In genomic region chr3:92081285-92081931, GRCm38 (mm10) we compare ENCODE assay signal across 10 mouse cellular contexts. TPM values are rescaled to one million over a fixed set of nuclear protein-coding genes. Genes with fewer than 3 reads are reported as not detected.
DNase-seq lines count a peak whose midpoint lies in the region; ATAC-seq and TF ChIP-seq lines count a peak whose summit lies in the region.
"Had no signal": no experiment of that assay in that cellular context is flagged by ENCODE, and none has a peak within 500 bp of the region (broad histone marks: within the 10 kb centered on the region; RNA-seq: fewer than 3 reads in every experiment).

No protein-coding gene starts in this region.

- H3K79me2 ChIP-seq in liver, adult 2 months (ENCODE audit: control insufficient read depth, insufficient read depth, low read length), result no peaks in the 10 kb centered on the region

- ATAC-seq in erythroblast, adult 5-6 weeks (replicated peaks; ENCODE audit: low FRiP score, poor library complexity, severe bottlenecking), result no peak
- peak; percentile 84 for ATAC-seq in kidney, embryonic 14.5 days (ENCODE audit: low FRiP score, low TSS enrichment)
- peak; percentile 80 for ATAC-seq in midbrain, embryonic 16.5 days
- peak; percentile 72 for ATAC-seq in stomach, embryonic 15.5 days (ENCODE audit: insufficient read depth, low FRiP score, low read depth)

- H3K4me3 ChIP-seq in erythroblast, embryonic 14.5 days (replicated peaks), result peak overlapping the region; percentile 44
- H3K4me3 ChIP-seq in kidney, embryonic 14.5 days (ENCODE audit: low read length), result peak overlapping the region; percentile 72
- peak overlapping the region; percentile 79 for H3K4me3 ChIP-seq in liver, adult 2 months (ENCODE audit: insufficient read depth, low read depth, low read length)
- peak overlapping the region; percentile 85 for H3K4me3 ChIP-seq in midbrain, embryonic 16.5 days (ENCODE audit: low read depth, low read length)
- peak overlapping the region; percentile 72 for H3K4me3 ChIP-seq in stomach, embryonic 15.5 days (replicated peaks)

- no peak for TF ChIP-seq CTCF in liver, adult 2 months (IDR thresholded peaks at IDR 0.05; ENCODE audit: low read depth, low read length)

- H3K9ac ChIP-seq in kidney, embryonic 14.5 days (ENCODE audit: low read depth, low read length), result peak overlapping the region; percentile 59
- peak overlapping the region; percentile 87 for H3K9ac ChIP-seq in liver, adult 2 months (ENCODE audit: low read depth, low read length)
- H3K9ac ChIP-seq in midbrain, embryonic 16.5 days (ENCODE audit: low read depth, low read length), result peak overlapping the region; percentile 94
- peak overlapping the region; percentile 20; the same call in 1 of the 2 replicates for H3K9ac ChIP-seq in stomach, embryonic 15.5 days

- no peak for TF ChIP-seq POLR2A in liver, adult 2 months (IDR thresholded peaks at IDR 0.05; ENCODE audit: extremely low read depth, insufficient read depth, low read length)

- no peaks in the 10 kb centered on the region; the same call in 1 of the 2 replicates for H3K9me3 ChIP-seq in erythroblast, embryonic 14.5 days (ENCODE audit: control insufficient read depth, low read length)
- H3K9me3 ChIP-seq in kidney, embryonic 14.5 days (ENCODE audit: control insufficient read depth, low read length), result no peaks in the 10 kb centered on the region
- H3K9me3 ChIP-seq in midbrain, embryonic 16.5 days (replicated peaks; ENCODE audit: control insufficient read depth, low read length, poor library complexity, severe bottlenecking), result no peaks in the 10 kb centered on the region
- no peaks in the 10 kb centered on the region for H3K9me3 ChIP-seq in stomach, embryonic 15.5 days

- H3K4me2 ChIP-seq in kidney, embryonic 14.5 days (replicated peaks; ENCODE audit: low read depth, low read length), result peak overlapping the region; percentile 92
- H3K4me2 ChIP-seq in midbrain, embryonic 16.5 days (ENCODE audit: low read length), result peak overlapping the region; percentile 52
- H3K4me2 ChIP-seq in stomach, embryonic 15.5 days, result peak overlapping the region; percentile 86

- H3K36me3 ChIP-seq in erythroblast, embryonic 14.5 days (ENCODE audit: control insufficient read depth), result no peaks in the 10 kb centered on the region
- H3K36me3 ChIP-seq in kidney, embryonic 14.5 days (ENCODE audit: control insufficient read depth, insufficient read depth, low read length), result no peaks in the 10 kb centered on the region
- H3K36me3 ChIP-seq in liver, adult 2 months (ENCODE audit: control insufficient read depth, insufficient read depth, low read length), result no peaks in the 10 kb centered on the region
- no peaks in the 10 kb centered on the region for H3K36me3 ChIP-seq in midbrain, embryonic 16.5 days (ENCODE audit: control insufficient read depth, insufficient read depth, low read length)
- H3K36me3 ChIP-seq in stomach, embryonic 15.5 days, result no peaks in the 10 kb centered on the region

- H3K27ac ChIP-seq in kidney, embryonic 14.5 days (ENCODE audit: low read depth, low read length), result peak overlapping the region; percentile 37; the same call in 1 of the 2 replicates
- H3K27ac ChIP-seq in liver, adult 2 months (replicated peaks; ENCODE audit: insufficient read depth, low read depth, low read length), result no peak overlapping the region; the same call in 1 of the 2 replicates
- peak overlapping the region; percentile 98 for H3K27ac ChIP-seq in midbrain, embryonic 16.5 days (ENCODE audit: low read length)
- H3K27ac ChIP-seq in stomach, embryonic 15.5 days, result no peak overlapping the region

- DNase-seq in embryo, embryonic 9.5 days (ENCODE audit: extremely low spot score), result peak; percentile 75
- peak; percentile 38 to 41 for DNase-seq in heart, adult 18-20 months
- no peak for DNase-seq in liver, adult 2 months (ENCODE audit: extremely low read depth, low read depth, low spot score)

- no peaks in the 10 kb centered on the region for H3K4me1 ChIP-seq in erythroblast, embryonic 14.5 days (ENCODE audit: control insufficient read depth)
- 0 out of 2 replicates have a peak, but pooled peaks cover 4% of the 10 kb centered on the region for H3K4me1 ChIP-seq in kidney, embryonic 14.5 days (ENCODE audit: control insufficient read depth, insufficient read depth, low read length)
- H3K4me1 ChIP-seq in liver, adult 2 months (ENCODE audit: control insufficient read depth, insufficient read depth, low read length), result peaks cover 3% of the 10 kb centered on the region; the same call in 1 of the 2 replicates
- peaks cover 16% of the 10 kb centered on the region for H3K4me1 ChIP-seq in midbrain, embryonic 16.5 days (ENCODE audit: control insufficient read depth, insufficient read depth, low read length)
- H3K4me1 ChIP-seq in stomach, embryonic 15.5 days, result no peaks in the 10 kb centered on the region

- WGBS in kidney, embryonic 14.5 days, result under 1% methylated on average over 64 of the region's 76 CpGs
- 1% methylated on average over 76 of the region's 76 CpGs for WGBS in liver, adult 2 months
- WGBS in midbrain, embryonic 16.5 days, result under 1% methylated on average over 72 of the region's 76 CpGs
- WGBS in stomach, embryonic 15.5 days, result under 1% methylated on average over 53 of the region's 76 CpGs

- H3K27me3 ChIP-seq in erythroblast, embryonic 14.5 days (ENCODE audit: control insufficient read depth), result peaks cover 65% of the 10 kb centered on the region
- peaks cover 12% of the 10 kb centered on the region for H3K27me3 ChIP-seq in kidney, embryonic 14.5 days (ENCODE audit: control insufficient read depth, insufficient read depth, low read length)
- peaks cover 6% of the 10 kb centered on the region for H3K27me3 ChIP-seq in liver, adult 2 months (ENCODE audit: control insufficient read depth, insufficient read depth, low read length)
- H3K27me3 ChIP-seq in midbrain, embryonic 16.5 days (ENCODE audit: control insufficient read depth, insufficient read depth, low read depth, low read length), result no peaks in the 10 kb centered on the region; the same call in 1 of the 2 replicates
- H3K27me3 ChIP-seq in stomach, embryonic 15.5 days (replicated peaks), result peaks cover 18% of the 10 kb centered on the region
- H3K27me3 ChIP-seq: CH12.LX had no signal

RNA-seq across cellular contexts. Expression of gene Lor, which starts 1.5 kb away (rescaled TPM):
- 0.03 TPM in 1 of 2 replicates, not detected in the other for polyA plus RNA-seq in erythroblast, embryonic 14.5 days (2012)
- not detected in 2 replicates for total RNA-seq in erythroblast, adult 5-6 weeks (2015; ENCODE audit: low replicate concordance)
- not detected in 2 replicates for total RNA-seq in erythroblast, adult 5-6 weeks (2017; ENCODE audit: low replicate concordance)
- under 1 TPM in 1 of 2 experiments, not detected in 1; 0.20 TPM for total RNA-seq in heart, adult 18-20 months (2021)
- polyA plus RNA-seq in kidney, embryonic 14.5 days (2014; fragmentation: Nextera tagmentation; extraction: Ambion mirVana), result 0.54 and 0.63 TPM in 2 replicates
- total RNA-seq in liver, adult 2 months (2014; rRNA removed), result 0.09 and 0.13 TPM in 2 replicates
- polyA plus RNA-seq in liver, adult 2 months (2012; rRNA removed), result 0.27 and 0.33 TPM in 2 replicates
- polyA plus RNA-seq in midbrain, embryonic 16.5 days (2015; fragmentation: Nextera tagmentation; extraction: Ambion mirVana), result 6.1 and 7.8 TPM in 2 replicates
- polyA plus RNA-seq in stomach, embryonic 15.5 days (2015; fragmentation: Nextera tagmentation; extraction: Ambion mirVana), result 2.6 and 3.5 TPM in 2 replicates
- total RNA-seq: CH12.LX had no signal

RNA-seq across cellular contexts. Expression of gene Prr9, which starts 42.3 kb away (rescaled TPM):
- not detected in 2 replicates for polyA plus RNA-seq in erythroblast, embryonic 14.5 days (2012)
- not detected in 2 replicates for total RNA-seq in erythroblast, adult 5-6 weeks (2015; ENCODE audit: low replicate concordance)
- not detected in 2 replicates for total RNA-seq in erythroblast, adult 5-6 weeks (2017; ENCODE audit: low replicate concordance)
- not detected for total RNA-seq in heart, adult 18-20 months (2021)
- not detected in 2 replicates for polyA plus RNA-seq in kidney, embryonic 14.5 days (2014; fragmentation: Nextera tagmentation; extraction: Ambion mirVana)
- not detected in 2 replicates for total RNA-seq in liver, adult 2 months (2014; rRNA removed)
- not detected in 2 replicates for polyA plus RNA-seq in liver, adult 2 months (2012; rRNA removed)
- polyA plus RNA-seq in midbrain, embryonic 16.5 days (2015; fragmentation: Nextera tagmentation; extraction: Ambion mirVana), result not detected in 2 replicates
- not detected in 2 replicates for polyA plus RNA-seq in stomach, embryonic 15.5 days (2015; fragmentation: Nextera tagmentation; extraction: Ambion mirVana)
- total RNA-seq: CH12.LX; layer of hippocampus, adult 8-10 months had no signal

Comparison
In these comparisons a context has a peak if more than half of its experiments do, and no peak if none do; other contexts are left out.
1. H3K27ac ChIP-seq: peak in kidney, embryonic 14.5 days (single experiment) and midbrain, embryonic 16.5 days (single experiment); none in liver, adult 2 months (single experiment) and stomach, embryonic 15.5 days (single experiment).
2. H3K9ac ChIP-seq: peak in every context shown above with its lines; median percentile 94 in midbrain, embryonic 16.5 days; 87 in liver, adult 2 months; 59 in kidney, embryonic 14.5 days; 20 in stomach, embryonic 15.5 days.
3. Peak in every context shown above with its lines, with median percentiles within 50 percentile points of each other: H3K4me3 ChIP-seq and H3K4me2 ChIP-seq.